ENCODE assay signal across 31 mouse cellular contexts in the genomic region with DNA sequence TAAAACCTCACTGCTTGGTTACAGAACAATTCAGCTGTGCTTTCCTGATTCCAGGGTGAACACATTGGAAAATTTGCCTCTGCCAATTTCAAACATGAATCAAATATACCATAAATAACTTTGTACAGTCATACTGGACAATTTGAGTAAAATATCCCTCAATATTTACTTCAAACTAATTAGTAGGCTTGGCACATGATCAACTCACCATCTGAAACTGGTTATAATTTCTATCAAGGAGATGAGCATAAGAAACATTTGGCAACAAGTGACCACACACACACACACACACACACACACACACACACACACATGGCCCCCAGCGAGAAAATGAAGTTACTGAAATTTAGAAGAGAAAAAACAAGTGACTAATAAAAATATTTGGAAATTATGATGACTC.
DNase-seq lines count a peak whose midpoint lies in the region; ATAC-seq and TF ChIP-seq lines count a peak whose summit lies in the region.
"Had no signal": no experiment of that assay in that cellular context is flagged by ENCODE, and none has a peak within 500 bp of the region (broad histone marks: within the 10 kb centered on the region; RNA-seq: fewer than 3 reads in every experiment).

No protein-coding gene starts in this region.

- H3K9ac ChIP-seq in forebrain, embryonic 14.5 days (ENCODE audit: low read length), result no peak overlapping the region
- H3K9ac ChIP-seq in forebrain, embryonic 11.5 days (ENCODE audit: low read length), result no peak overlapping the region
- H3K9ac ChIP-seq: forebrain, embryonic 15.5 days; heart, embryonic 13.5 days; hindbrain, embryonic 13.5 days; kidney, embryonic 15.5 days; liver, embryonic 14.5 days; midbrain, embryonic 15.5 days had no signal

- 88% methylated on average over 1 of the region's 1 CpGs for WGBS in forebrain, embryonic 14.5 days
- WGBS in forebrain, embryonic 11.5 days, result 100% methylated on average over 1 of the region's 1 CpGs

- H3K27me3 ChIP-seq in forebrain, embryonic 14.5 days (replicated peaks; ENCODE audit: control insufficient read depth, insufficient read depth, low read length), result no peaks in the 10 kb centered on the region
- no peaks in the 10 kb centered on the region for H3K27me3 ChIP-seq in forebrain, embryonic 11.5 days (ENCODE audit: control insufficient read depth, insufficient read depth, low read length)
- H3K27me3 ChIP-seq: forebrain, embryonic 15.5 days; heart, embryonic 13.5 days; hindbrain, embryonic 13.5 days; kidney, embryonic 15.5 days; midbrain, embryonic 15.5 days had no signal

- no peak for TF ChIP-seq CTCF in layer of hippocampus, adult 2 months (conservative IDR thresholded peaks at IDR 0.05)

- peak; percentile 41 for DNase-seq in forebrain, embryonic 14.5 days (ENCODE audit: low spot score)
- DNase-seq in forebrain, embryonic 11.5 days (ENCODE audit: low spot score), result no peak
- no peak for DNase-seq in layer of hippocampus, adult 2 months (ENCODE audit: low spot score in 2 of 2)
- DNase-seq in layer of hippocampus, adult 18-20 months (ENCODE audit: low spot score in 2 of 2), result no peak
- DNase-seq in brain, adult 2 months (ENCODE audit: low read depth, low spot score), result peak; percentile 36
- DNase-seq in fibroblast of lung, adult 2 months (ENCODE audit: low read depth), result peak; percentile 12
- no peak for DNase-seq in adrenal gland, adult 18-20 months (ENCODE audit: low spot score in 2 of 2)
- DNase-seq: adrenal gland, adult 8-10 months; cerebellum, adult 11-12 months; cerebellum, postnatal 25 days; gastrocnemius, adult 2 months; heart, postnatal 10 days; kidney, adult 18-20 months; kidney, postnatal 25 days; layer of hippocampus, postnatal 36 days; liver; lung, adult 2 months; lung, postnatal 10 days; right cerebral cortex, postnatal 4 days; thymus, adult 18-20 months; thymus, postnatal 36 days had no signal

- ATAC-seq in forebrain, embryonic 14.5 days, result no peak
- ATAC-seq in forebrain, embryonic 11.5 days (replicated peaks; ENCODE audit: low FRiP score), result no peak
- ATAC-seq: activated CD4-positive, CD25-positive, alpha-beta regulatory T cell, adult 4 months; CD4-positive, CD25-positive, alpha-beta regulatory T cell, adult 4 months; forebrain, embryonic 15.5 days had no signal

- no peak overlapping the region for H3K4me3 ChIP-seq in forebrain, embryonic 14.5 days (ENCODE audit: low read depth, low read length)
- no peak overlapping the region for H3K4me3 ChIP-seq in forebrain, embryonic 11.5 days (ENCODE audit: low read depth, low read length)
- no peak overlapping the region for H3K4me3 ChIP-seq in layer of hippocampus, adult 2 months
- H3K4me3 ChIP-seq: erythroblast, embryonic 14.5 days; forebrain, embryonic 15.5 days; gastrocnemius, adult 2 months; heart, embryonic 13.5 days; hindbrain, embryonic 13.5 days; kidney, embryonic 15.5 days; midbrain, embryonic 15.5 days had no signal

- no peaks in the 10 kb centered on the region; the same call in 1 of the 2 replicates for H3K4me1 ChIP-seq in forebrain, embryonic 14.5 days (ENCODE audit: control insufficient read depth, insufficient read depth, low read length)
- H3K4me1 ChIP-seq in forebrain, embryonic 11.5 days (replicated peaks; ENCODE audit: control insufficient read depth, insufficient read depth, low read length), result no peaks in the 10 kb centered on the region
- H3K4me1 ChIP-seq: kidney, embryonic 15.5 days had no signal

- no peak overlapping the region for H3K27ac ChIP-seq in forebrain, embryonic 14.5 days (ENCODE audit: low read depth, low read length)
- no peak overlapping the region for H3K27ac ChIP-seq in forebrain, embryonic 11.5 days (ENCODE audit: low read depth, low read length)
- H3K27ac ChIP-seq in layer of hippocampus, adult 2 months, result peak overlapping the region; percentile 69; the same call in 1 of the 2 replicates
- H3K27ac ChIP-seq: forebrain, embryonic 15.5 days; gastrocnemius, adult 2 months; heart, embryonic 13.5 days; kidney, embryonic 15.5 days; liver, embryonic 14.5 days; midbrain, embryonic 15.5 days; stomach, postnatal 0 days had no signal

- H3K36me3 ChIP-seq in forebrain, embryonic 14.5 days (ENCODE audit: control insufficient read depth, insufficient read depth, low read length), result no peaks in the 10 kb centered on the region
- no peaks in the 10 kb centered on the region for H3K36me3 ChIP-seq in forebrain, embryonic 11.5 days (ENCODE audit: control insufficient read depth, insufficient read depth, low read length)
- H3K36me3 ChIP-seq: forebrain, embryonic 15.5 days; heart, embryonic 13.5 days; hindbrain, embryonic 13.5 days; kidney, embryonic 15.5 days; midbrain, embryonic 15.5 days had no signal

- H3K9me3 ChIP-seq in forebrain, embryonic 14.5 days (replicated peaks; ENCODE audit: control insufficient read depth, low read length), result no peaks in the 10 kb centered on the region
- no peaks in the 10 kb centered on the region for H3K9me3 ChIP-seq in forebrain, embryonic 11.5 days (ENCODE audit: control insufficient read depth, low read length)
- H3K9me3 ChIP-seq: forebrain, embryonic 15.5 days; heart, embryonic 13.5 days; hindbrain, embryonic 13.5 days; midbrain, embryonic 15.5 days had no signal

- H3K4me2 ChIP-seq in forebrain, embryonic 14.5 days (ENCODE audit: low read length), result no peak overlapping the region
- H3K4me2 ChIP-seq in forebrain, embryonic 11.5 days (ENCODE audit: low read depth, low read length, severe bottlenecking), result no peak overlapping the region
- H3K4me2 ChIP-seq: forebrain, embryonic 15.5 days; heart, embryonic 13.5 days; hindbrain, embryonic 13.5 days; kidney, embryonic 15.5 days; midbrain, embryonic 15.5 days had no signal

Comparison
In these comparisons a context has a peak if more than half of its experiments do, and no peak if none do; other contexts are left out.
1. DNase-seq: peak in forebrain, embryonic 14.5 days (single experiment), brain, adult 2 months (single experiment) and fibroblast of lung, adult 2 months (single experiment); none in forebrain, embryonic 11.5 days (single experiment), layer of hippocampus, adult 2 months (0 of 2), layer of hippocampus, adult 18-20 months (0 of 2) and adrenal gland, adult 18-20 months (0 of 2).